ENCODE assay signal across 8 mouse cellular contexts in the genomic region with DNA sequence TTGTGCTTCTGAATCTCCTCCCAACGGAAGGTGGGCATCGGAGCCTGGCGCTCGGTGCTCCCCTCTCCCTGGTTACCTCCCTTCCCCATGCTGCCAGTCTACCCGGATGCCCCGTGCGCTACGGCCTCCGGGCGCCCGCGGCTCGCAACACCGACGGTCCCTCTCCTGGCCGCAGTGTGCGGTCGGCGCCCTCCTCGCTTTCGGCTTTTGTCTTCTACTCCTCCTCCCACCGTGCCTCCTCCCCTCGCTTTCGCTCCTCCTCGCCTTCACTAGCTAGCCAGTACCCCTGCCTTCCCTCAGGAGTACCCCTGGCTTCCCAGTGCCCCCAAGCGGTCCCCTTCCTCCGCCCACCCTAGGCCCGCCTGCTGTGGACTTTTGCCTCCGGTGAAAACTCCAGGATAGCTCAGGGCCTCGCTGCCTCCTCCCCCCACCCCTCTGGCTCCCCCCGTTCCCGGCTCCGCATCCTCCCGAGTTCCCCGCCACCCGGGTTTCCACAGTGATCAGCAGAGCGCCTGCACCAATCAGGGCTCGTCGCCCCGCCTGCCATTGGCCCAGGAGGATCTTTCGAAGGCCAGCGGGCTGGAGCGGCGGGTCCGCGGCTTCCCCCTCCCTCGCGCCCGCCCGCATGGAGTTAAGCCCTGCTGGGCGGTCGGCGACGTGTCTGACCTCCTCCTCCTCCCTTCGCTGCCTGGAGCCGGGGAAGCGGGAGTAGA. TPM values are rescaled to one million over a fixed set of nuclear protein-coding genes. Genes with fewer than 3 reads are reported as not detected.
DNase-seq lines count a peak whose midpoint lies in the region; ATAC-seq lines count a peak whose summit lies in the region.

A gene (minus strand): TSS at position 406 of the 713 bp plus-strand sequence.

- H3K4me3 ChIP-seq in hindbrain, embryonic 15.5 days: peak within 1 kb of the TSS; percentile 75

- H3K36me3 ChIP-seq in hindbrain, embryonic 15.5 days: peaks cover 4% of the 10 kb centered on the region; the same call in 1 of the 2 replicates

- peaks cover 47% of the 10 kb centered on the region for H3K4me1 ChIP-seq in hindbrain, embryonic 15.5 days (replicated peaks)

- H3K9me3 ChIP-seq in hindbrain, embryonic 15.5 days: no peaks in the 10 kb centered on the region

- no peaks in the 10 kb centered on the region for H3K27me3 ChIP-seq in hindbrain, embryonic 15.5 days

- DNase-seq in R1 (ENCODE audit: low read depth, low spot score): peak; percentile 92
- DNase-seq in cerebellum, postnatal 36 days: peak; percentile 62 to 69
- peak; percentile 73 for DNase-seq in gastrocnemius, adult 18-20 months (ENCODE audit: low spot score)
- peak; percentile 74 to 91 for DNase-seq in left cerebral cortex, adult 18-20 months (ENCODE audit: low spot score in 2 of 2)
- peak; percentile 89 to 94 for DNase-seq in lung, postnatal 4 days
- peak; percentile 97 for DNase-seq in right cerebral cortex, postnatal 10 days (ENCODE audit: low spot score in 2 of 2)
- DNase-seq in urinary bladder, postnatal 14 days (ENCODE audit: low spot score): peak; percentile 93

- peak; percentile 96 for ATAC-seq in hindbrain, embryonic 15.5 days (ENCODE audit: low FRiP score, low read depth)

- WGBS in hindbrain, embryonic 15.5 days: under 1% methylated on average over 56 of the region's 57 CpGs

- peak within 1 kb of the TSS; percentile 96 for H3K27ac ChIP-seq in hindbrain, embryonic 15.5 days (replicated peaks)

- peak within 1 kb of the TSS; percentile 84 for H3K9ac ChIP-seq in hindbrain, embryonic 15.5 days

- H3K4me2 ChIP-seq in hindbrain, embryonic 15.5 days: peak within 1 kb of the TSS; percentile 74

RNA-seq across cellular contexts. Expression of the gene that starts here (rescaled TPM):
- 1 to 10 TPM; 1.8 to 2.4 TPM for total RNA-seq in gastrocnemius, adult 18-20 months (2021)
- 218 and 229 TPM in 2 replicates for polyA plus RNA-seq in hindbrain, embryonic 15.5 days (2015; fragmentation: Nextera tagmentation; extraction: Ambion mirVana)
- 100 to 1,000 TPM; 112 to 119 TPM for total RNA-seq in left cerebral cortex, adult 18-20 months (2021)

Comparison
In these comparisons a context has a peak if more than half of its experiments do, and no peak if none do; other contexts are left out.
1. Peak in every context shown above with its lines: DNase-seq, ATAC-seq, H3K4me3 ChIP-seq and H3K27ac ChIP-seq.
2. RNA of the gene that starts here (total RNA-seq): 112 to 119 TPM in left cerebral cortex, adult 18-20 months; 1.8 to 2.4 TPM in gastrocnemius, adult 18-20 months; every median in the first group is over 10 times any median in the second.